Mouse (Mus musculus) lung, postnatal 0 days (tissue): ENCODE measurements at regions not wholly inside any gene's neighbourhood (a gene's known extent, or its start where the extent isn't known, plus 50 kb on each side); places are given as distances from the start of the nearest gene placed in this dataset.

Experiments
- CTCF ChIP-seq: IDR thresholded peaks from 2 replicates; pipeline ENCODE4 v1.5.1; 2016; ENCODE audit warnings: antibody characterized with exemption, mild to moderate bottlenecking
- EP300 ChIP-seq: IDR thresholded peaks from 2 replicates; pipeline ENCODE4 v1.6.1; 2016; ENCODE audit warnings: antibody characterized with exemption, mild to moderate bottlenecking, control low read depth

DNA sequence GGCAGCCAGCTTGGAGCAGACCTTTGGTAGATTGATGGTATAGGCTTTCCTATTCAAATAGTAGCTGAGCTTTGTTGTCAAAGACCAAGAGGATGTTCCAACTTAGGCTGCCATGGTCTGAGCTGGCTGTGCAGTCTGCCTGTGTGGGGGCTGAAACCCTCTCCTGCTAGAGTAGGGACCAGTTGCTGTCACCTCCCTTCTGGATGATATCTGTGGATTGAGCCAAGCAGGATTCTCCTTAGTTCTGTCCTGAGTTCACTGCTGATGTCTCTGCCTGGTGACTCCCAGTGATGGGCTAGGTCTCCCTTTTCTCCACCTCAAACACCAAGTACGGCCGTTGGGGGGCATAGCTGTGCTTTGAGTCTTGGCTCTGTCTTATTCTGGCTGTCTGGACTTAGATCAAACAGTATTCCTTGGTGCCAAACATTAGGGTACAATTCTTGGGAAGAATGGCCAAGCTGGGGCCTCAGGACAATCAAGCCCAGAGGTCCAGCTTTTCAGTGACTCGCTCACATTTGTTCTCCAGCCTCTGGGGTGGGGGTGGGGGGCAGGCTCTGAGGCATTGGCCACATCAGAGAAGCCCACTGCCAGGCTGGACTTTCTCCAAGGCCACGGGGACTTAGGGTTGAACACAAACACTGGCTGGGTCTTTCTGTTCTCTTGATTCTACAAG, 84.6 kb downstream of the Amer3 start:
- no peak for TF ChIP-seq CTCF
- TF ChIP-seq EP300: no peak
